Mouse (Mus musculus) mouse embryonic stem cell (cell line): ENCODE measurements around the gene Dynlt1f.
"Not testable (repeated sequence)": the region's sequence is repeated elsewhere in the genome, so short reads cannot be mapped to it uniquely, and the experiment has no call there.

ENCODE experiments used
- in situ Hi-C, 2 experiments: fragments of 300-500 bp; cut with MboI; formaldehyde crosslinking; loops; 1 replicate in 1 of 2; 3 replicates in 1 of 2; pipeline ENCODE4 v1.14.3; 2019 to 2020; ENCODE audit warnings: low sequenced_read_pairs in 2 of 2, low pct_unique_long_range_greater_than_20kb in 1 of 2, mixed read lengths in 1 of 2; ENCODE audit not compliant: unreplicated experiment in 1 of 2

Dynlt1f gene

GRCm38 (mm10) chr17:6655567-6656281, at the start of gene Dynlt1f:
Dynlt1f (minus strand) TSS chr17:6655900.
- in situ Hi-C loops = not testable (repeated sequence)

DNA sequence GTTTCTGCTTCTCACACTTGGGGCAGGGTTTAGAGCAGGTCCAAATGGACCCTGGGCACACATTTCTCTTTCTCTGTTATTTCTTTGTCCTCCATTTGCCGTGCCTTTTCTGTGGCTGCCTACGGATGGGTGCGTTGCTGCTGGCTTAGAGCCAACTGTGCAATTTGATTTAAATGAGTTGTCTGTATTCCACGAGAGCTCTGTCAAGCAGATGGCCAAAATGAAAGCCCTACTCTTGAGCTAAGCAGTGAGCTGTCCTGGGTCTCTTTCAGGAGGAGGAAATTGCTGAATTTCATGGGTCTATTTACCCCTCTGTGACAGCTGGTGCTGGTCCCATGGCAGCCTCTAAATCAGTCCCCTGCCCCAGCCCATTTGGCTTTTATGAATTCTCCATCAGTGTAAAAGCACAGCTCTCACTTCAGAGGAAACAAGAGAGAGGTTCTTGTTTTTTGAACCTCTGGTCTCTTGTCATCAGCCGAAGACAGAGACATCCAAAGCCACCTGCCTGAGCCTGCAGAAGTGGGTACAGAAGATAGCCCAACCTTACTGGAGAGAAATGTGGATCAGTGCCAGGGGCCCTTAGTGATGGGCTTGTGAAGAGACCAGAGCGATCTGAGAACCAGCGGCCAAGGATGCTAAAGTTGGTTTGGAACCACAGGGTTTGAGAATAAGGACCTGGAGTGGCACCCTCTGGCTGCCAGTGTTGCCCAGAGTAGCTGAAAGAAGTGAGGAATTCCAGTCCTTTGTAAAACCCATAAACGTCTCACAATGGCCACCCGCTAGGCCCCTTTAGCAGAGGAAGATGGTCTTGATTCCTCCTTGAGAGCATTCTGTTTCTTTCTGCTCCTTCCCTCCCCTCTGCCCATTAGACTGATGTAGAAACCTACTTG, 47.9 kb upstream of the Dynlt1f start:
- in situ Hi-C loops = not testable (repeated sequence)

DNA sequence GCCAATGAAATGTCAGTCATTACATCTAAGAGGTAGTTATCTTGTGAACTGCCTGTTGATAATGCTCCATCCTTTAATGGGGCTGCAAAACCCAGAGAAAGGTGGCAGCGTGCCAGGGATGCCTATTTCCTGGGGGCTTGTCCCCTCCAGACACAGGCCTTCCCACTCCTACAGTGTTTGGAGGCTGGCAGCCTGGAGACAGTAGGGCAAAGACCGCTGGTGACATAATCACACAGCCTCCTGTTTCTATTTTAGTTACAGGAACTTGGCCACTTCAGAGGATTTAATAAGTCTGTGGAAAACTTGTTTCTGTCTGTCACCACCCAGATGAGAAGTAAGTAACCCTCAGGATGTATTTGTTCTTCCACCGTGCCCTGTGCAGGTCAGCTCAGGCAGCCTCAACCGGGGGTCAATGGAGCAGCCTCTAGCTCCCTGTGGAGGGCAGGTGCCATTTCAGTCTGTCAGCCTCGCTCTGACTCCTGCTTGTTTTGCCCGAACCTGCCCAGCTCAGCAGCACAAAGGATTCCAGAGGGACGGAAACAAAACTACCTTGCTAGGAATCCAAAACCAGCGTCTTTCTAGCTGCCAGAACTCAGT, 47.0 kb upstream of the Dynlt1f start:
- in situ Hi-C loops = not testable (repeated sequence)

GRCm38 (mm10) chr17:6700077-6700476, 44.4 kb upstream of the Dynlt1f start:
- in situ Hi-C loops = not testable (repeated sequence)

- in situ Hi-C loops = not testable (repeated sequence)
Observed at GRCm38 (mm10) chr17:6699502-6699901, 43.8 kb upstream of the Dynlt1f start.

GRCm38 (mm10) chr17:6697224-6697775, 41.6 kb upstream of the Dynlt1f start:
- in situ Hi-C loops = not testable (repeated sequence)

DNA sequence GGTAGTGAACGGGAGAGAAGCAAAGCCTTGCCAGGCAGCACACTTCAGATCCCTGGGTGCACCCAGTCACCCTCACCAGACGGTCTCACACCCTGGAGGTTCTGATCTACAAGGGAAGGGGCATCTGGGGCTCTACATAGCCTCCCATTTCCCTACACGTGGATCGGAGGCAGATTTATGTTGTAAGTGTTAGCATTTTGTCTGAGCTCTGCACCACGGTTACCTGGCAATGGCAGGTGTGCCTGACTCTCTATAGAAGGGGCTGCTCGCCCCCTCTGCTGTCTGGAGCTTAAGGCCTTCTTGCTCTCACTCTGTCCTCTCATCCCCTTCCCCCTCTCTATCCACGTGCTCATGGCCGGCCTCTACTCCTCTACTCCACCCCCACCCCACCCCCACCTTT, 40.8 kb upstream of the Dynlt1f start:
- in situ Hi-C loops = not testable (repeated sequence)

DNA sequence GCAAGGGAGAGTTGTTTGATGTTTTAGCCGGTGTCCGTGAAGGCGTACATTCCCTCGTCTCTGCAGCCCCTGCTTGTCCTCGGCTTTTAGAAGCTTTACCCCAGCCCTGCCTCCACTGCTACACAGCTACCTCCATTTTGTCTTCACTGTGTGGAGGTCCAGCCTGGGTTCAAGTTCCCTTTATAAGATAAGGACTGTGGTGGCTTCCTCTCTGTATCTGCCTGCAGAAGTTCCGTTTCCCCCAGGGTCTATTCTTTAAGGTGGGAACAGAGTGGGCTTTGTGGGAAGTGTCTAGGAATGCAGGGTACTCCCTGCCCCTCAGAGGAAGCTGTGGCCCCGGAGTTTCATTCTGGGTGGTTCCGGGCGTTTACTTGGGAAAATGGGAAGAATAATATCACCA, 40.0 kb upstream of the Dynlt1f start:
- in situ Hi-C loops = not testable (repeated sequence)

DNA sequence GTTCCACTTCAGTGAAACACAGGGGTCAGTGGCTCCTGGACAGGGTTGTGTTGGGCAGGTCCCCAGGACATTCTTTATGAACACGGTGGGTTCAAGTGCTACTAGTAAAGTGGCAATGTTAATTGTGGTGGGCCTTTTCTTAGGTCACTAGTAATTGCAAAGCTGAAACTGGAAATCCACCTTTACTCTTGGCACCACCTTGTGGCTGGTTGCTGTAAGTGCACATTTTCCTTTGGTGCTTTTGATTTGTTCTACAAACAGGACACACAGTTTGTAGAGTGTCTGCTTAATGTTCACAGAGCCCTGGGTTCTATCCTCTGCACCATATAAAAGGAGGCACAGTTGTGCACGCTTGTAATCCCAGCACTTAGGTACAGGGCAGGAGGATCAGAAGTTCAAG, 35.9 kb upstream of the Dynlt1f start:
- in situ Hi-C loops = not testable (repeated sequence)

GRCm38 (mm10) chr17:6689344-6689743, 33.6 kb upstream of the Dynlt1f start:
- in situ Hi-C loops = not testable (repeated sequence)

GRCm38 (mm10) chr17:6686299-6686971, 30.7 kb upstream of the Dynlt1f start:
- in situ Hi-C loops = not testable (repeated sequence)

- in situ Hi-C loops = not testable (repeated sequence)
Observed at GRCm38 (mm10) chr17:6685288-6685818, 29.7 kb upstream of the Dynlt1f start.

DNA sequence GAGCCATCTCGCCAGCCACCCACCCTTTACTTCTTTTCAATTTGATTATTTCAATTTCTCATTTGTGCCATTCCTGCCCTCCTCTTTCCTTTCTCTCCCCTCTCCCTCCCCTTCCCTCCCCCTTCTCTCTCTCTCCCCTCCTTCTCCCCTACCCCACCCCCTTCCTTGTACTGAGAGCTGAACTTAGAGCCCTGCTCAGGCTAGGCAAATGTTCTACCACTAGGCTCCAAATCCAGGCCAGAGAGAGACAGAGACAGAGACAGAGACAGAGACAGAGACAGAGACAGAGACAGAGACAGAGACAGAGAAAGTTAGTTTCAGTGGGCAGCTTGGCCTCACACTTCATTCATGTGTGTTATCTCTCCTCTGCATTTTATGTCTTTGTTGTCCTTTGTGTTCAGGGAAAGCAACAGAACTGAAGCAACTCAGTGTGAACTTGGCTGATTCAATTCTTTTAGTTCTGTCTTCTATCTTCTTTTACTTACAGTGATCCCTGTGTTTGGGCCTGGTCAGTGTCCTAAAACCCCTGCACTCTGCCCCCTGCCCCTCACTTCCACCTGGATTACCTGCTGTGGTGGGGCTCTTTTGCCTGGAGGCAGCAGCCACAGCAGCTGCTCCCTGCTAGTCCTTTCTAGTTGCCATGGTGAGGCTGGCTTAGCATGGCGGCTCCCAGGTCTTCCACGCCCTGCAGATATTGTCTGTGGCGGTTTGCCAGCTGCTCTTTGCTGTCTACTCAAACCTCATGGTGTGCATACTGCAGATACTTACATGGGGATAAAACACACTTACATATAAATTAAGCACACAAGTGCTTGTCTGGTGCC, 29.0 kb upstream of the Dynlt1f start:
- in situ Hi-C loops = not testable (repeated sequence)

GRCm38 (mm10) chr17:6683702-6684101, 28.0 kb upstream of the Dynlt1f start:
- in situ Hi-C loops = not testable (repeated sequence)

GRCm38 (mm10) chr17:6681721-6682120, 26.0 kb upstream of the Dynlt1f start:
- in situ Hi-C loops = not testable (repeated sequence)

DNA sequence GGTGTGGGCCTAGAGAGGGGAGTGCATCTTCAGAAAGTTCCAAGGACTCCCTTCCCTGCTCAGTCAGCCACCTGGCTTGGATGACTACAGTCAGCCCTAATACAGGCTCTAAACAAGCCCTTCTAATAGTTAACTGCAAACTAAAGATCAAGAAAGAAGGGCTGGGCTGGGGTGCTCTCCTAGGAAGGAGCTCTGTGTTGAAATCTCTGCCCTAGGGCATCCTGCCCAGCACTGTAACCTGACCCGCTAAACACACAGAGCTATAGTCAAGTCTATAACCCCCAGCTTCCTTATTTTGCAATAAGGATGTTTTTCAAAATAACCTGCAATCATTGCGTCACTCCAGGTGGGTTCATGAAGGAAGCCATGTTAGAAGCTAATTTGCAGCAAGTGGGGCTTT, 22.4 kb upstream of the Dynlt1f start:
- in situ Hi-C loops = not testable (repeated sequence)

GRCm38 (mm10) chr17:6674297-6674696, 18.6 kb upstream of the Dynlt1f start:
- in situ Hi-C loops = not testable (repeated sequence)
